Mouse (Mus musculus) layer of hippocampus, adult 2 months (tissue): ENCODE results near the gene Tmcc1. TPM values are rescaled to one million over a fixed set of nuclear protein-coding genes. Genes with fewer than 3 reads are reported as not detected.
"Not testable (repeated sequence)": the region's sequence is repeated elsewhere in the genome, so short reads cannot be mapped to it uniquely, and the experiment has no call there.

Source experiments
- DNase-seq, 2 experiments: peaks; one replicate each; pipeline ENCODE4 v3.0.0; 2022; ENCODE audit warnings: low spot score in 2 of 2
- H3K27ac ChIP-seq: fragments of 200-600 bp; 2 replicates; pipeline ENCODE4 v1.8.1; 2022
- H3K4me3 ChIP-seq: fragments of 200-600 bp; 2 replicates; pipeline ENCODE4 v1.8.1; 2022; ENCODE audit warnings: mild to moderate bottlenecking
- CTCF ChIP-seq: fragments of 200-600 bp; conservative IDR thresholded peaks from 2 replicates; pipeline ENCODE4 v1.8.1; 2022; ENCODE audit warnings: antibody characterized with exemption, mild to moderate bottlenecking, moderate library complexity
- total RNA-seq, 2 experiments: library from RNA; stranded (reverse); gene quantifications; 2 replicates each; pipeline ENCODE4 v1.2.3; 2021

Gene Tmcc1
- total RNA-seq, 2 experiments from 2014 or later = 83.2 to 85.3 TPM

GRCm38 (mm10) chr6:116192809-116193311 lies 426 bp downstream of the Tmcc1 start:
- Histone ChIP-seq H3K27ac (peak overlapping the region; percentile 96), H3K4me3 (peak overlapping the region; percentile 95)
- TF ChIP-seq CTCF = no peak
- peak; percentile 10 to 23 for DNase-seq

- H3K4me3 ChIP-seq = no peak overlapping the region; the same call in 1 of the 2 replicates
- H3K27ac ChIP-seq = no peak overlapping the region
- no peak for TF ChIP-seq CTCF
- no peak for DNase-seq
Observed at GRCm38 (mm10) chr6:116189417-116189816, 3.9 kb downstream of the Tmcc1 start.

- Histone ChIP-seq H3K27ac (no peak overlapping the region), H3K4me3 (no peak overlapping the region)
- no peak for TF ChIP-seq CTCF
- no peak for DNase-seq
Observed at GRCm38 (mm10) chr6:116186485-116186884, 6.8 kb downstream of the Tmcc1 start.

GRCm38 (mm10) chr6:116183509-116183908 lies 9.8 kb downstream of the Tmcc1 start:
- 0 out of 2 replicates have a peak overlapping the region, but pooled peaks have one; percentile 5 for H3K27ac ChIP-seq
- H3K4me3 ChIP-seq = no peak overlapping the region
- no peak for DNase-seq
- no peak for TF ChIP-seq CTCF

- DNase-seq = no peak
- no peak for TF ChIP-seq CTCF
- no peak overlapping the region for H3K27ac ChIP-seq
- H3K4me3 ChIP-seq = no peak overlapping the region
Observed at GRCm38 (mm10) chr6:116180731-116181130, 12.6 kb downstream of the Tmcc1 start.

GRCm38 (mm10) chr6:116178376-116178775 lies 14.9 kb downstream of the Tmcc1 start:
- no peak for TF ChIP-seq CTCF

GRCm38 (mm10) chr6:116173511-116174099 lies 19.7 kb downstream of the Tmcc1 start:
- H3K27ac ChIP-seq, H3K4me3 ChIP-seq, DNase-seq: not testable (repeated sequence)

More at GRCm38 (mm10) chr6:116178376-116178775, 14.9 kb downstream of the Tmcc1 start:
- no peak for DNase-seq
- Histone ChIP-seq H3K27ac (no peak overlapping the region), H3K4me3 (no peak overlapping the region)

GRCm38 (mm10) chr6:116166383-116166782 lies 26.9 kb downstream of the Tmcc1 start:
- Histone ChIP-seq H3K27ac (no peak overlapping the region), H3K4me3 (no peak overlapping the region)
- no peak for DNase-seq
- TF ChIP-seq CTCF = no peak

- no peak for DNase-seq
- no peak overlapping the region for H3K4me3 ChIP-seq
- no peak overlapping the region; the same call in 1 of the 2 replicates for H3K27ac ChIP-seq
- TF ChIP-seq CTCF = no peak
Observed at GRCm38 (mm10) chr6:116154854-116155624, 38.2 kb downstream of the Tmcc1 start.

- no peak for DNase-seq
- Histone ChIP-seq H3K27ac (peak overlapping the region; percentile 58), H3K4me3 (no peak overlapping the region)
- TF ChIP-seq CTCF = no peak
Observed at GRCm38 (mm10) chr6:116147386-116147785, 45.9 kb downstream of the Tmcc1 start.

GRCm38 (mm10) chr6:116141696-116142095 lies 51.6 kb downstream of the Tmcc1 start:
- DNase-seq = no peak
- H3K4me3 ChIP-seq = no peak overlapping the region
- H3K27ac ChIP-seq = peak overlapping the region; percentile 72
- TF ChIP-seq CTCF = no peak

GRCm38 (mm10) chr6:116140782-116141181 lies 52.5 kb downstream of the Tmcc1 start:
- DNase-seq = no peak
- Histone ChIP-seq H3K4me3 (no peak overlapping the region), H3K27ac (peak overlapping the region; percentile 72)
- no peak for TF ChIP-seq CTCF

- no peak overlapping the region for H3K4me3 ChIP-seq
- DNase-seq = no peak
- peak; percentile 78 for TF ChIP-seq CTCF
- H3K27ac ChIP-seq = no peak overlapping the region
Observed at GRCm38 (mm10) chr6:116139143-116139856, 54.0 kb downstream of the Tmcc1 start.
